Mouse (Mus musculus) hindbrain, embryonic 14.5 days (tissue): Measurements from ENCODE around the gene Tmem256. TPM values are rescaled to one million over a fixed set of nuclear protein-coding genes. Genes with fewer than 3 reads are reported as not detected.

Source experiments
- ATAC-seq: fragments of 200-750 bp; cut with Nextera tagmentation; 2 replicates; pipeline ENCODE4 v1.8.0; 2017; ENCODE audit warnings: moderate number of reproducible peaks, mild to moderate bottlenecking, moderate TSS enrichment, moderate library complexity; ENCODE audit not compliant: low FRiP score
- DNase-seq: peaks from one replicate; pipeline ENCODE4 v3.0.0-alpha.2; 2015; ENCODE audit warnings: low spot score
- H3K27ac ChIP-seq: fragments of 300-500 bp; sonication (generic); 2 replicates; pipeline ENCODE4 v1.5.1; 2014; ENCODE audit warnings: mild to moderate bottlenecking, moderate library complexity
- H3K27me3 ChIP-seq: fragments of 300-500 bp; sonication (generic); 2 replicates; pipeline ENCODE4 v1.6.1; 2014; ENCODE audit warnings: mild to moderate bottlenecking, low read length, mixed read lengths; ENCODE audit not compliant: control insufficient read depth, insufficient read depth
- H3K36me3 ChIP-seq: fragments of 300-500 bp; sonication (generic); replicated peaks from 2 replicates; pipeline ENCODE4 v1.6.1; 2014; ENCODE audit not compliant: control insufficient read depth, insufficient read depth
- H3K4me1 ChIP-seq: fragments of 300-500 bp; sonication (generic); replicated peaks from 2 replicates; pipeline ENCODE4 v1.6.1; 2014; ENCODE audit warnings: antibody characterized with exemption, low read length, mixed read lengths; ENCODE audit not compliant: control insufficient read depth, insufficient read depth
- H3K4me2 ChIP-seq: fragments of 300-500 bp; sonication (generic); replicated peaks from 2 replicates; pipeline ENCODE4 v1.6.1; 2014; ENCODE audit warnings: mild to moderate bottlenecking, moderate library complexity
- H3K4me3 ChIP-seq: fragments of 300-500 bp; sonication (generic); replicated peaks from 2 replicates; pipeline ENCODE4 v1.5.1; 2014; ENCODE audit warnings: mild to moderate bottlenecking, low read length
- H3K9ac ChIP-seq: fragments of 300-500 bp; sonication (generic); 2 replicates; pipeline ENCODE4 v1.6.1; 2014
- H3K9me3 ChIP-seq: fragments of 300-500 bp; sonication (generic); 2 replicates; pipeline ENCODE4 v1.6.1; 2016; ENCODE audit warnings: low read length; ENCODE audit not compliant: control insufficient read depth
- WGBS: fragments of 180-500 bp; shearing (Covaris S2); extraction: QIAGEN DNeasy Blood & Tissue Kit; methylation state at CpG from one replicate; pipeline ENCODE4 v1.1.7; 2014; 5-methylcytosine and 5-hydroxymethylcytosine counted together
- polyA plus RNA-seq: library from polyadenylated mRNA; unstranded; fragments of >200 nt; fragmentation: Nextera tagmentation; extraction: Ambion mirVana; gene quantifications from 2 replicates; pipeline ENCODE4 v1.2.1, GENCODE M21; 2014

Tmem256 gene
- polyA plus RNA-seq: 321 and 409 TPM in 2 replicates

GRCm38 (mm10) chr11:69837952-69838713, at the start of gene Tmem256:
Gene Tmem256 (plus strand): TSS chr11:69838514.
- H3K4me1 ChIP-seq: peaks cover 35% of the 10 kb centered on the region
- no peaks in the 10 kb centered on the region for H3K27me3 ChIP-seq
- DNase-seq (peak; percentile 97), ATAC-seq (peak; percentile 91)
- peak within 1 kb of the TSS; percentile 99 for H3K4me2 ChIP-seq
- peak within 1 kb of the TSS; percentile 95 for H3K4me3 ChIP-seq
- peak within 1 kb of the TSS; percentile 98 for H3K9ac ChIP-seq
- peak within 1 kb of the TSS; percentile 98 for H3K27ac ChIP-seq
- WGBS: under 1% methylated on average over 34 of the region's 34 CpGs
- H3K9me3 ChIP-seq: no peaks in the 10 kb centered on the region
- H3K36me3 ChIP-seq: peaks cover 9% of the 10 kb centered on the region

GRCm38 (mm10) chr11:69789431-69789830, 48.9 kb upstream of the Tmem256 start:
- Histone ChIP-seq H3K9ac (no peak overlapping the region), H3K4me1 (no peaks in the 10 kb centered on the region), H3K9me3 (no peaks in the 10 kb centered on the region), H3K27ac (no peak overlapping the region), H3K27me3 (no peaks in the 10 kb centered on the region; the same call in 1 of the 2 replicates), H3K4me2 (no peak overlapping the region), H3K4me3 (no peak overlapping the region), H3K36me3 (no peaks in the 10 kb centered on the region)
- DNase-seq (no peak), ATAC-seq (no peak)
- WGBS: 70% methylated on average over 5 of the region's 5 CpGs

DNA sequence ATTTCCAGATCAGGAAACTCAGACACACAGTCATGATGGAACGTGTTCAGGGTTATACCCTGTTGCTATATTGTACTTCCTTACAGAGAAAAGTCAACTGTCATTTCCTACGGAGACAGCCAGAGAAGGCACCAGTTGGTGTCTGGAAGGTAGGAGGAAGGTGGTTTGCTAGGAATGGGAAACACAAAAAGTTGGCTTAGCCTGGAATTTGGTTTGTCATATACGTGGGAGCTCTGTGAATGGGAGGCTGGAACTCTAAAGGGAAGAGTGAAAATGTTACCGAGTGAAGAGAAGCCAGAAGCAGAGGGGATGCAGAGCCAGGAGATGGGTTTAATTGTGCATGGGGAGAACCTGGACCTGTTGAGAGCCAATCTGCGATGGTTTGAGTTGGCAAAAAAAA, 46.9 kb upstream of the Tmem256 start:
- ATAC-seq (no peak), DNase-seq (no peak)
- Histone ChIP-seq H3K9ac (no peak overlapping the region), H3K4me2 (no peak overlapping the region), H3K4me1 (no peaks in the 10 kb centered on the region; the same call in 1 of the 2 replicates), H3K9me3 (no peaks in the 10 kb centered on the region), H3K36me3 (no peaks in the 10 kb centered on the region), H3K27me3 (peaks cover 8% of the 10 kb centered on the region), H3K4me3 (no peak overlapping the region), H3K27ac (no peak overlapping the region)
- 74% methylated on average over 5 of the region's 5 CpGs for WGBS

- Histone ChIP-seq H3K27me3 (peaks cover 14% of the 10 kb centered on the region), H3K9ac (no peak overlapping the region), H3K4me3 (no peak overlapping the region), H3K4me2 (no peak overlapping the region), H3K36me3 (no peaks in the 10 kb centered on the region), H3K9me3 (no peaks in the 10 kb centered on the region), H3K4me1 (no peaks in the 10 kb centered on the region; the same call in 1 of the 2 replicates), H3K27ac (no peak overlapping the region)
- DNase-seq (no peak), ATAC-seq (no peak)
- 67% methylated on average over 5 of the region's 5 CpGs for WGBS
Measured at GRCm38 (mm10) chr11:69793429-69793828, 44.9 kb upstream of the Tmem256 start.

DNA sequence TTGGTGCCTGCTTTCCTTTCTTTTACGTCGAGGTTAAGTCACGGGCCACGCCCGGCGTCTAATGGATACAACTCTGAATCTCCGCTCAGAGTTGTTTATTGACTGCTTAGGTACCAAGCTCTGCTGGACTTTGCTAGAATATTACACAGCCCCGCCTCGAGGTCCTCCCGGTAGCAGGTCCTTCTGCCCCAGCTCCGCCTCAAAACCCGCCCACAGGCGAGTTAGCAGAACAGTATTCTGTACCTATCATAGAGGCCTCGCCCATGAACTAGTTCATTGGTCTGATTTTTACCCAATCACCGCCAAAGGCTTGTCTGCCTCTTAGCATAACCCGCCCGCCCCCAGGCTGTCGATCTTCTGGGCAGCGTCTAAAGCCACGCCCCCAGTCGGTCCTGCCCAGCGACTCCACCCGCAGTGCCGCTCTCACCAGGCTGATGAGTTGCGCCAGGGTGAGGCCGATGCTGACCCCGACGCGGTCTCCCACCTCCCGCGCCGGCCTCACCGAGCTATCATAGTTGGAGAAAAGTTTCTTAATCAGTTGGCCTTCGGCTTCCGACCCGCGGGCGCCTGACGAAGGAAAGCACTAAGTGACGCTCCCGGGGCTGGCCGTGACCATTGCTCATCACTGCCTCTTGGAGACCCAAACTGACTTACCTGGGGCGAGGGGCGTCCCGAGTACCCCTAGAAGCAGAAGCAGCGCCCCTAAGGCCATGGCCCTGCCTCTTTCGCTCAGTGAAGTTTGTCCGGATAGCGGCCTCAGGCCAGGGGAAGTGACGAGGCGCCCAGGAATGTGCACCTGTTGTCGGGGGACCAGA, 42.9 kb upstream of the Tmem256 start, which contains the start of gene Chrnb1:
Chrnb1 (minus strand) TSS at position 776 of the 815 bp plus-strand sequence.
- Histone ChIP-seq H3K9ac (no peak within 1 kb of the TSS), H3K4me2 (peak within 1 kb of the TSS; percentile 58), H3K36me3 (no peaks in the 10 kb centered on the region), H3K27me3 (peaks cover 14% of the 10 kb centered on the region), H3K27ac (no peak within 1 kb of the TSS), H3K4me3 (peak within 1 kb of the TSS; percentile 29), H3K4me1 (peaks cover 10% of the 10 kb centered on the region), H3K9me3 (no peaks in the 10 kb centered on the region)
- ATAC-seq (peak; percentile 89), DNase-seq (peak; percentile 83)
- WGBS: 2% methylated on average over 52 of the region's 52 CpGs

GRCm38 (mm10) chr11:69795983-69796435, 42.3 kb upstream of the Tmem256 start:
- ATAC-seq (no peak), DNase-seq (no peak)
- Histone ChIP-seq H3K36me3 (no peaks in the 10 kb centered on the region), H3K27me3 (peaks cover 14% of the 10 kb centered on the region), H3K4me1 (peaks cover 10% of the 10 kb centered on the region), H3K9me3 (no peaks in the 10 kb centered on the region), H3K4me2 (peak overlapping the region; percentile 58), H3K27ac (no peak overlapping the region), H3K9ac (no peak overlapping the region), H3K4me3 (peak overlapping the region; percentile 29)
- 3% methylated on average over 13 of the region's 13 CpGs for WGBS

- H3K4me2 ChIP-seq: no peak overlapping the region
- no peaks in the 10 kb centered on the region for H3K36me3 ChIP-seq
- peaks cover 22% of the 10 kb centered on the region for H3K4me1 ChIP-seq
- no peak overlapping the region for H3K4me3 ChIP-seq
- ATAC-seq: no peak
- WGBS: 73% methylated on average over 7 of the region's 7 CpGs
- H3K27me3 ChIP-seq: peaks cover 14% of the 10 kb centered on the region
- H3K9me3 ChIP-seq: no peaks in the 10 kb centered on the region
- H3K9ac ChIP-seq: no peak overlapping the region
- DNase-seq: no peak
- H3K27ac ChIP-seq: no peak overlapping the region
Measured at GRCm38 (mm10) chr11:69797924-69798323, 40.4 kb upstream of the Tmem256 start.

DNA sequence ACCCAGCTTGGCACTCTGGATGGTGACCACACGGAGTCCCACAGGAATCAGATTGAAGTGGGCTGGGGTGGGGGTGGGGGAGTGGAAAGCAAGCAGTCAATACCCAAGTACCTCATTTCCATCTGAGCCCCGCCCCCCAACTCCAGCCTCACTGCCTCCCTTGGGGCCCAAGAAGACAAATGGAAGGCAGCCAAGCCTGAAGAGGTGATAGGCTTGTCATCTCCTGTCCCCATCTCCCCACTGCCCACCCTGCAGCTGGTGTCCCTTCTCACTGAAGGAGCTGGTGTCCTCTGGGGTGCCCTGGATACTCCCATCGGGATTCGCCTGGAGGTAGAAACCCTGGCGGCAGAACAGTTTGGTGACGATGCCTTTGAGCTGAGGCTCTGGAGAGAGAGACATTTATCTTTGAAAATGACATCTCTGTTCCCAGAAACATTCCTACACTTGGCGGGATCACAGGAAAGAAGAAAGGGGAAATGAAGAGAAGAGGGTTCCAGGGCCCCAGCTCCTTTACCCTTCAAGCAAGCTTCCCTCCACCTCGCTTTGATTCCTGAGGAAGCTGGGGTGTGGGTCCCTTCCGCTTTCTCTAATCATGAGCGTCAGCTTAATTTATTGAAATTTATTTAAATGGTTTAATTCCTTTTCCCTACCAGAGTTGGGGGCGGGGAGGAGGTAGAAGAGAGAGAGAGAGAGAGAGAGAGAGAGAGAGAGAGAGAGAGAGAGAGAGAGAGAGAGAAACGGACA, 38.7 kb upstream of the Tmem256 start:
- H3K27me3 ChIP-seq: peaks cover 16% of the 10 kb centered on the region
- no peak for ATAC-seq
- H3K4me2 ChIP-seq: peak overlapping the region; percentile 88
- no peak for DNase-seq
- H3K4me3 ChIP-seq: peak overlapping the region; percentile 49
- no peaks in the 10 kb centered on the region for H3K9me3 ChIP-seq
- H3K9ac ChIP-seq: peak overlapping the region; percentile 70
- H3K4me1 ChIP-seq: peaks cover 35% of the 10 kb centered on the region
- 17% methylated on average over 11 of the region's 12 CpGs for WGBS
- no peaks in the 10 kb centered on the region for H3K36me3 ChIP-seq
- H3K27ac ChIP-seq: peak overlapping the region; percentile 90

DNA sequence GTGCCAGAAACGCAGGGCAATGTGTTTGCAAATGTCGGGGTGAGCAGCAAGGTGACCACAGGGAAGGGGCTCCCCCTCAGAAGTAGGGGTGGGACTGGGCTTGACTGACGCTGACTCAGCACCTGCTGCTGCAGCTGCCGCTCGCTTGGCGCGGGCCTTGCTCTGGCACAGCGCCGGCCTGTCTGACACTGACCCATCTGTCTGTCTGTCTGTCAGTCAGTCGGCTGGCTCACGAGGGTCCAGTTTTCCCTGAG, 38.2 kb upstream of the Tmem256 start:
- H3K9me3 ChIP-seq: no peaks in the 10 kb centered on the region
- H3K4me2 ChIP-seq: peak overlapping the region; percentile 88
- peak overlapping the region; percentile 90 for H3K27ac ChIP-seq
- H3K9ac ChIP-seq: peak overlapping the region; percentile 70
- peak; percentile 32 for ATAC-seq
- peaks cover 37% of the 10 kb centered on the region for H3K4me1 ChIP-seq
- peak overlapping the region; percentile 49 for H3K4me3 ChIP-seq
- WGBS: 0% methylated on average over 11 of the region's 11 CpGs
- no peaks in the 10 kb centered on the region for H3K36me3 ChIP-seq
- H3K27me3 ChIP-seq: peaks cover 17% of the 10 kb centered on the region
- no peak for DNase-seq
